Mouse (Mus musculus) liver, adult 2 months (tissue): Measurements from ENCODE around the gene Gtpbp4. TPM values are rescaled to one million over a fixed set of nuclear protein-coding genes. Genes with fewer than 3 reads are reported as not detected.
"Not testable (repeated sequence)": the region's sequence is repeated elsewhere in the genome, so short reads cannot be mapped to it uniquely, and the experiment has no call there.

ENCODE experiments used
- DNase-seq: peaks from one replicate; pipeline ENCODE4 v3.0.0-alpha.2; 2011; ENCODE audit warnings: low read depth, low spot score; ENCODE audit errors: extremely low read depth
- H3K27ac ChIP-seq: fragments of 200-500 bp; replicated peaks from 2 replicates; pipeline ENCODE4 v1.5.1; 2012; ENCODE audit warnings: low read depth, mild to moderate bottlenecking, control low read depth, inconsistent platforms, low read length; ENCODE audit not compliant: insufficient read depth
- H3K27me3 ChIP-seq: fragments of 200-500 bp; 2 replicates; pipeline ENCODE4 v1.6.1; 2012; ENCODE audit warnings: mild to moderate bottlenecking, moderate library complexity, low read length, inconsistent platforms; ENCODE audit not compliant: control insufficient read depth, insufficient read depth
- H3K36me3 ChIP-seq: fragments of 200-500 bp; 2 replicates; pipeline ENCODE4 v1.6.1; 2012; ENCODE audit warnings: low read length, inconsistent platforms; ENCODE audit not compliant: control insufficient read depth, insufficient read depth
- H3K4me1 ChIP-seq: fragments of 200-500 bp; 2 replicates; pipeline ENCODE4 v1.6.1; 2011; ENCODE audit warnings: low read length; ENCODE audit not compliant: control insufficient read depth, insufficient read depth
- H3K4me3 ChIP-seq: fragments of 200-500 bp; 2 replicates; pipeline ENCODE4 v1.5.1; 2011; ENCODE audit warnings: low read depth, mild to moderate bottlenecking, control low read depth, low read length, moderate library complexity; ENCODE audit not compliant: insufficient read depth
- H3K79me2 ChIP-seq: fragments of 200-500 bp; 2 replicates; pipeline ENCODE4 v1.6.1; 2012; ENCODE audit warnings: inconsistent platforms, mild to moderate bottlenecking, low read length, moderate library complexity; ENCODE audit not compliant: control insufficient read depth, insufficient read depth
- H3K9ac ChIP-seq: fragments of 200-500 bp; 2 replicates; pipeline ENCODE4 v1.6.1; 2012; ENCODE audit warnings: low read depth, mild to moderate bottlenecking, control low read depth, inconsistent platforms, low read length
- CTCF ChIP-seq: fragments of 200-500 bp; IDR thresholded peaks from 2 replicates; pipeline ENCODE4 v1.5.1; 2011; ENCODE audit warnings: low read depth, low read length, control low read depth
- POLR2A ChIP-seq: fragments of 200-500 bp; IDR thresholded peaks from 2 replicates; pipeline ENCODE4 v1.6.1; 2011; ENCODE audit warnings: low read length, control low read depth; ENCODE audit not compliant: insufficient read depth; ENCODE audit errors: extremely low read depth
- WGBS: fragments of 180-500 bp; shearing (Covaris S2); methylation state at CpG from one replicate; pipeline ENCODE4 v1.1.7; 2018; 5-methylcytosine and 5-hydroxymethylcytosine counted together
- polyA plus RNA-seq: library from polyadenylated mRNA; depleted of rRNA; stranded (reverse); fragments of >200 nt; gene quantifications from 2 replicates; pipeline ENCODE4 v1.2.3, GENCODE M21; 2012
- total RNA-seq: library from RNA; depleted of rRNA; stranded (reverse); fragments of >200 nt; gene quantifications from 2 replicates; pipeline ENCODE4 v1.2.3, GENCODE M21; 2014

Gtpbp4 gene
- total and polyA plus RNA-seq, 2 experiments = 10.5 to 17.4 TPM

DNA sequence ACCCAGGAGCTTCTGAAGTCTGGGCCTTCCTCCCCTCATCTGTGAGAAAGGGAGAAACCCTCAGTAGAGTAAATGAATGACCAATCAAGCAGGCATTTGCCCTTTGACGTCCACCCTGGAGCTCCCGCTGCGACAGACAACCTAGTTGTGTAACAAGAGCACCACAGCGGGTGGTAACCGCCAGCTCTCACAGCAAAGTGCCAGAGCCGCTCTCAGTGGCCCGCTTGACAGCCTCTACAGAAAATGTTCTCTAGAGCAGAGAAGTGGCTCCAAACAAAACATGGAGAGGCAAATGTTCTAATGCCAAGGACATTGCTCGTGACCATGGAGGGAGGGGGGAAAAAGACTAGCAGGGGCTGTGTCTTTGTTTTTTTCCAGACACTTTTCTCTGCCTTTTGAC is 21.3 kb upstream of the Gtpbp4 start:
- peak; percentile 89 for DNase-seq
- H3K27ac ChIP-seq = peak overlapping the region; percentile 85
- H3K4me3 ChIP-seq = no peak overlapping the region
- 7% methylated on average over 8 of the region's 8 CpGs for WGBS
- no peaks in the 10 kb centered on the region for H3K79me2 ChIP-seq
- no peaks in the 10 kb centered on the region for H3K27me3 ChIP-seq
- H3K4me1 ChIP-seq = peaks cover 25% of the 10 kb centered on the region
- H3K36me3 ChIP-seq = no peaks in the 10 kb centered on the region
- TF ChIP-seq POLR2A (peak; percentile 43; the same call in 1 of the 2 replicates), CTCF (no peak)
- H3K9ac ChIP-seq = peak overlapping the region; percentile 62

DNA sequence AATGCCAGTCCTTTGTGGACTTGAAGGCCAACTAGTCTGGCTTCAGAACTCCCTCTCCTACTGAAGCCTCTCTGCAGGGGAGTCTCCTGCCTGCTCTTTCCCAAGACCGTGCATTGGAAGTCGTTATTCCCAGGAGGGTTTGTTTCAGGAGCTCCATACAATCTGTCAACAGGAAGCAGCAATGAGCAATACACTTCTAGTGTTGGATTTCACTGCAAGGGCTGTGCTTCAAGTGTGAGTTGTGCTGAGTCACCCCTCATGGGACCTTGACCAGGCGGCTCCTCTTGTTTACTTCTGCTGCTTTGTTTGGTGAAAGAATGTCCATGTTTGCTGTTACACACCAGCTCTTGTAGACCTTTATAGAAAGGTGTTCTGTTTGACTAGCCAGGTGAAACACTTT is 18.5 kb upstream of the Gtpbp4 start:
- Histone ChIP-seq H3K4me3 (no peak overlapping the region), H3K27ac (peak overlapping the region; percentile 94), H3K9ac (no peak overlapping the region), H3K79me2 (no peaks in the 10 kb centered on the region), H3K4me1 (peaks cover 26% of the 10 kb centered on the region), H3K27me3 (no peaks in the 10 kb centered on the region), H3K36me3 (no peaks in the 10 kb centered on the region)
- 11% methylated on average over 3 of the region's 3 CpGs for WGBS
- DNase-seq = peak; percentile 95
- TF ChIP-seq POLR2A (no peak), CTCF (no peak)

DNA sequence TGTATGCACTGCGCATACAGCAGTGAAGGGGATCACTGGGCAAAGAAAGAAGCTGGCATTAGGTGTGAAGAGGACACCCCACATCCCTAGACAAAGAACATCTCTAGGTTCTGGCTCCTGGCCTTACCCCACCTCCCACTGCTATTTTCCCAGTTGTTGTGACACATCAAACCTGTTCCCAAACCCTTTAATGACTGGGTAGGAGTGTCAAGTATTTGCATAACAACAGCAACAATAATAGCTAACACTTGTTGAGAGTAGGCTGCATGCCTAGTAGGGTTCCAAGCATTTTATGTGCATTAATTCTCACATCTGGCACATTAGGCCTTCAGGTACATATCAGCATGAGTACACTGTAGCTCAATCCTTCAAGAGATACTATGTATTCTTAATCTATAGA is 17.6 kb upstream of the Gtpbp4 start:
- Histone ChIP-seq H3K4me1 (peaks cover 26% of the 10 kb centered on the region), H3K9ac (no peak overlapping the region), H3K27me3 (no peaks in the 10 kb centered on the region), H3K4me3 (no peak overlapping the region), H3K36me3 (no peaks in the 10 kb centered on the region), H3K79me2 (no peaks in the 10 kb centered on the region), H3K27ac (peak overlapping the region; percentile 94)
- TF ChIP-seq POLR2A = no peak
- no peak for TF ChIP-seq CTCF
- WGBS = 18% methylated on average over 1 of the region's 1 CpGs
- peak; percentile 73 for DNase-seq

DNA sequence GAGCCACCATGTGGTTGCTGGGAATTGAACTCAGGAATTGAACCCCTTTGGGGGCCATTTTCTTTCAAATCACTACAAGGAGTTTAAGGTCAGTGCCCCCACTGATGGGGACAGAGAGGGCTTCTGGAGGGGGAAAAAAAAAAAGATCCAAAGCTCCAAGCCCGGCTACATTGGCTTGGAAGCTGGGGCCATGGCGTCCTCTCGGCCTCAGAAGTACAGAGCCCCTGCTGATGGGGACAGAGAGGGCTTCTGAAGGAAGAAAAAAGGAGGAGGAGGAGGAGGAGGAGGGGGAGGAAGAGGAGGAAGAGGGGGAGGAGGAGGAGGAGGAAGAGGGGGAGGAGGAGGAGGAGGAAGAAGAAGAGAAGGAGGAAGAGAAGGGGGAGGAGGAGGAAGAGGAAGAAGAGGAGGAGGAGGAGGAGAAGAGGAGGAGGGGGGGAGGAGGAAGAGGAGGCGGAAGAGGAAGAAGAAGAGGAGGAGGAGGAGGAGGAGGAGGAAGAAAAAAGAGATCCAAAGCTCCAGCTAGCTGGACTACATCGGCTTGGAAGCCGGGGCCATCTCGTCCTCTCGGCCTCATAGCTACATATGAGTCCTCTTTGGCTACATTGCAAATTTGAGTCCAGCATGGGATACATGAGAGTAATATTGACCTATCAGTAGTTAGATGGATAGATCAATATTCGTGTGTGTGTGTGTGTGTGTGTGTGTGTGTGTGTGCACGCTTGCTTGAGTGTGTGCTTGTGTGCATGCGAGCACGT is 15.9 kb upstream of the Gtpbp4 start:
- Histone ChIP-seq H3K27me3 (no peaks in the 10 kb centered on the region), H3K4me3 (no peak overlapping the region), H3K36me3 (no peaks in the 10 kb centered on the region), H3K27ac (no peak overlapping the region), H3K9ac (no peak overlapping the region), H3K4me1 (peaks cover 19% of the 10 kb centered on the region), H3K79me2 (no peaks in the 10 kb centered on the region)
- peak; percentile 37 for DNase-seq
- TF ChIP-seq CTCF (no peak), POLR2A (no peak)
- WGBS = 49% methylated on average over 12 of the region's 12 CpGs

GRCm38 (mm10) chr13:9003306-9003705 is 7.4 kb upstream of the Gtpbp4 start:
- H3K79me2 ChIP-seq = no peaks in the 10 kb centered on the region
- 66% methylated on average over 2 of the region's 2 CpGs for WGBS
- no peaks in the 10 kb centered on the region for H3K36me3 ChIP-seq
- TF ChIP-seq CTCF (no peak), POLR2A (no peak)
- no peak for DNase-seq
- no peak overlapping the region for H3K27ac ChIP-seq
- H3K4me3 ChIP-seq = no peak overlapping the region
- no peaks in the 10 kb centered on the region for H3K27me3 ChIP-seq
- H3K4me1 ChIP-seq = no peaks in the 10 kb centered on the region
- H3K9ac ChIP-seq = no peak overlapping the region

DNA sequence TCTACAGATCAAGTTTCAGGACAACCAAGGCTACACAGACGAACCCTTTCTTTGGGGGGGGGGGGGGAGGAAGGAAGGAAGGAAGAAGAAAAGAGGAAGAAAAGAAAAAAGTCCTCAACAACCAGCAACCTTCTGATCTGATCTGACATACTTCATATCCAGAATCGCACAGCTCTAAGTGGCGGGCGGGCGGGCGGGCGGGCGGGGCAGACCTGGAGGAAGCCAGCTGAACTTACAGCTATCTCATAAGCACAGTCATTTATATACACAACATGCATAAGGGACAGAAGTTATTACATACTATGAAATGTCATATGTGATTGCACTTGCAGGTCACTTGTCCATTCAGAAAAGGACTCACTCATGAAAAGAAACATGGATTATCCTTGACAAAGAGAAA is 3.6 kb upstream of the Gtpbp4 start:
- peaks cover 3% of the 10 kb centered on the region; the same call in 1 of the 2 replicates for H3K4me1 ChIP-seq
- no peak overlapping the region for H3K4me3 ChIP-seq
- 93% methylated on average over 8 of the region's 8 CpGs for WGBS
- no peak for DNase-seq
- no peak overlapping the region for H3K27ac ChIP-seq
- H3K9ac ChIP-seq = no peak overlapping the region
- peaks cover 12% of the 10 kb centered on the region; the same call in 1 of the 2 replicates for H3K79me2 ChIP-seq
- H3K27me3 ChIP-seq = no peaks in the 10 kb centered on the region
- TF ChIP-seq CTCF = no peak
- H3K36me3 ChIP-seq = no peaks in the 10 kb centered on the region

DNA sequence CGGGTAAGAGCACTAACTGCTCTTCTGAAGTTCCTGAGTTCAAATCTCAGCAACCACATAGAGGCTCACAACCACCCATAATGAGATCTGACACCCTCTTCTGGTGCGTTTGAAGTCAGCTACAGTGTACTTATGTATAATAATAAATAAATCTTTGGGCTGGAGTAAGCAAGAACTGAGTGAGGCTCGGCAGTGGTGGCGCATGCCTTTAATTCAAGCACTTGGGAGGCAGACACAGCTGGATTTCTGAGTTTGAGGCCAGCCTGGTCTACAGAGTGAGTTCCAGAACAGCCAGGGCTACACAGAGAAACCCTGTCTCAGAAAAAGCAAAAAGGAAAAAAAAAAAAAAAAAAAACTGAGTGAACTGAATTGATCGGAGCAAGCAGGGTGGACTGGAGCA is 1.3 kb upstream of the Gtpbp4 start:
- not testable (repeated sequence) for H3K9ac ChIP-seq, H3K36me3 ChIP-seq, DNase-seq, H3K4me3 ChIP-seq, H3K27me3 ChIP-seq, H3K4me1 ChIP-seq
- peaks cover 24% of the 10 kb centered on the region; the same call in 1 of the 2 replicates for H3K79me2 ChIP-seq
- H3K27ac ChIP-seq = peak overlapping the region; percentile 39; the same call in 1 of the 2 replicates
- 86% methylated on average over 5 of the region's 5 CpGs for WGBS
